Mouse (Mus musculus): ENCODE measurements around the gene Avpr1a. TPM values are rescaled to one million over a fixed set of nuclear protein-coding genes. Genes with fewer than 3 reads are reported as not detected.

Avpr1a gene
- polyA plus RNA-seq, 1 experiment from 2014 or later = 13.5 TPM

DNA sequence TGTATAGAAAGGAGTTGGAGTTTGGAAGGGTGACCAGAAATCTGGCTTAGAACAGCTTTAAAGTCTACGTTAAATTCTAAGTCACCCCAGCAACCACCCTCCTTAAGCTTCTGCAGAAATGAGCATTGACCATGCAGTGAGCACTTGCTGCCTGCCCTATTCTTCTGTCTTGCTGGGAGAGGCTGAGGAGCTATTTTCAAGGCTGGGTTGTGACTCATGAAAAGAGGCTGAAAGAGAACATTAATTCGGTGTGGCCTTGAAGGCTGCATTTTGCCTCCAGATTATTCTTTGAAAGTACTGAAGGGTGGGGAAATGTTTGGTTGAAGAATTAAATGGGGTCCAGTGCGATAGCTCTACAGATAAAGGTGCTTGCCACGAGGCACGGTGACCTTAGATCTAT is 28.5 kb downstream of the Avpr1a start:
- Histone ChIP-seq H3K4me2 (no peak overlapping the region), H3K27ac (no peak overlapping the region), H3K9me3 (no peaks in the 10 kb centered on the region), H3K4me3 (replicated peaks) (no peak overlapping the region), H3K27me3 (replicated peaks) (no peaks in the 10 kb centered on the region), H3K36me3 (no peaks in the 10 kb centered on the region), H3K9ac (no peak overlapping the region), H3K4me1 (no peaks in the 10 kb centered on the region)
- 80% methylated on average over 5 of the region's 5 CpGs for WGBS
- no peak for ATAC-seq (ENCODE audit: insufficient read depth, low FRiP score, low read depth)

GRCm38 (mm10) chr10:122498551-122498950 is 50.3 kb downstream of the Avpr1a start:
- peak; percentile 65; the same call in 1 of the 2 replicates for ATAC-seq (ENCODE audit: insufficient read depth, low FRiP score, low read depth)
- H3K27me3 ChIP-seq (replicated peaks) = no peaks in the 10 kb centered on the region
- H3K36me3 ChIP-seq = no peaks in the 10 kb centered on the region
- H3K9me3 ChIP-seq = no peaks in the 10 kb centered on the region
- no peaks in the 10 kb centered on the region for H3K4me1 ChIP-seq
- no peak overlapping the region for H3K4me3 ChIP-seq (replicated peaks)
- 21% methylated on average over 2 of the region's 2 CpGs for WGBS
- H3K27ac ChIP-seq = no peak overlapping the region
- H3K9ac ChIP-seq = no peak overlapping the region
- no peak overlapping the region for H3K4me2 ChIP-seq

- Histone ChIP-seq H3K27ac (0 out of 2 replicates have a peak overlapping the region, but pooled peaks have one; percentile 28), H3K4me3 (replicated peaks) (no peak overlapping the region), H3K27me3 (replicated peaks) (no peaks in the 10 kb centered on the region), H3K36me3 (no peaks in the 10 kb centered on the region), H3K9ac (no peak overlapping the region), H3K9me3 (no peaks in the 10 kb centered on the region), H3K4me1 (no peaks in the 10 kb centered on the region), H3K4me2 (no peak overlapping the region)
- no peak for ATAC-seq (ENCODE audit: insufficient read depth, low FRiP score, low read depth)
- 66% methylated on average over 6 of the region's 6 CpGs for WGBS
Observed at GRCm38 (mm10) chr10:122499306-122499705, 51.0 kb downstream of the Avpr1a start.

Other genes with a start within 250 kb of the Avpr1a start
- gene Ppm1h, start 230.3 kb downstream of the Avpr1a start, polyA plus RNA-seq (2015; fragmentation: Nextera tagmentation; extraction: Ambion mirVana) = 13.2 and 14.9 TPM in 2 replicates

All from stomach, embryonic 15.5 days (tissue).